Mouse (Mus musculus) midbrain, embryonic 13.5 days (tissue): ENCODE measurements around the gene Evi5. TPM values are rescaled to one million over a fixed set of nuclear protein-coding genes. Genes with fewer than 3 reads are reported as not detected.

Experiments used
- ATAC-seq: fragments of 200-750 bp; cut with Nextera tagmentation; 2 replicates; pipeline ENCODE4 v1.8.0; 2017; ENCODE audit warnings: mild to moderate bottlenecking, moderate TSS enrichment, moderate library complexity
- H3K27ac ChIP-seq: fragments of 300-500 bp; sonication (generic); 2 replicates; pipeline ENCODE4 v1.5.1; 2015; ENCODE audit warnings: inconsistent platforms, mild to moderate bottlenecking, moderate library complexity
- H3K27me3 ChIP-seq: fragments of 300-500 bp; sonication (generic); 2 replicates; pipeline ENCODE4 v1.6.1; 2015; ENCODE audit warnings: mild to moderate bottlenecking, inconsistent platforms
- H3K36me3 ChIP-seq: fragments of 300-500 bp; sonication (generic); 2 replicates; pipeline ENCODE4 v1.6.1; 2015; ENCODE audit warnings: mild to moderate bottlenecking, inconsistent platforms
- H3K4me1 ChIP-seq: fragments of 300-500 bp; sonication (generic); replicated peaks from 2 replicates; pipeline ENCODE4 v1.6.1; 2015; ENCODE audit warnings: inconsistent platforms
- H3K4me2 ChIP-seq: fragments of 300-500 bp; sonication (generic); replicated peaks from 2 replicates; pipeline ENCODE4 v1.6.1; 2015; ENCODE audit warnings: moderate library complexity, mild to moderate bottlenecking, inconsistent platforms
- H3K4me3 ChIP-seq: fragments of 300-500 bp; sonication (generic); replicated peaks from 2 replicates; pipeline ENCODE4 v1.5.1; 2015; ENCODE audit warnings: mild to moderate bottlenecking, inconsistent platforms
- H3K9ac ChIP-seq: fragments of 300-500 bp; sonication (generic); replicated peaks from 2 replicates; pipeline ENCODE4 v1.6.1; 2015; ENCODE audit warnings: mild to moderate bottlenecking, inconsistent platforms
- H3K9me3 ChIP-seq: fragments of 300-500 bp; sonication (generic); 2 replicates; pipeline ENCODE4 v1.6.1; 2016; ENCODE audit warnings: mild to moderate bottlenecking, inconsistent platforms
- WGBS: fragments of 180-500 bp; shearing (Covaris S2); methylation state at CpG from one replicate; pipeline ENCODE4 v1.1.7; 2015; 5-methylcytosine and 5-hydroxymethylcytosine counted together
- polyA plus RNA-seq: library from polyadenylated mRNA; unstranded; fragments of >200 nt; fragmentation: Nextera tagmentation; extraction: Ambion mirVana; gene quantifications from 2 replicates; pipeline ENCODE4 v1.2.1, GENCODE M21; 2015

Gene Evi5
- polyA plus RNA-seq, 1 experiment from 2014 or later, result 44.3 TPM

DNA sequence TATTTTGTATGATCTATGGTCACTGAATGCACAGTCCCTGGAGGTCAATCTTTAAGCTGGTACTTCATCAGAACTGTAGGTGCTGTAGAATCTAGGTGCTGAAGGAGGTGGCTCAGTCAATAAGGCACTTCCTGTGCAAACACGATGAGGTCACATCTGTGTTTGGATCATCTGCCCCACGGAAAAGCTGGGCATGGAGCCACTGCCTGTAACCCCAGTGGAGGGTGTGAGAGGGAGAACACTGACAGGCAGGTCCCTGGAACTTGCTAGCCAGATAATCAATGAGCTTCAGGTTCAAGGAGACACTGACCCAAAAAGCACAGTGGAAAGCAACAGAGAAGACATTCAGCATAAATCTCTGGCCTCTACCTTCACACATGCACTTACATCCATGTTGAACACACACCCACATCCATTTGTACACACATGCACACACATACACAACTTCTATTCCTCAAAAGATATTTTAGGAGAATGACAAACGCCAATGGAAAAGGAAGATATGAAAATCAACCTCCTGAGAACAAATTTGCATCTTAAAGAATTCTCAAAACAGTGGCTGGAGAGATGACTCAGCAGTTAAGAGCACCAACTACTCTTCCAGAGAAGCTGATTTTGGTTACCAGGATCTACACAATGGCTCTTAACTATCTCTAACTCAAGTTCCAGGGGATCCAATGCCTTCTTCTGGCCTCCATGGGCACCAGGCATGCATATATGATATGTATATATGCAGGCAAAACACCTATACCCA, 35.8 kb downstream of the Evi5 start:
- H3K27me3 ChIP-seq, result no peaks in the 10 kb centered on the region

DNA sequence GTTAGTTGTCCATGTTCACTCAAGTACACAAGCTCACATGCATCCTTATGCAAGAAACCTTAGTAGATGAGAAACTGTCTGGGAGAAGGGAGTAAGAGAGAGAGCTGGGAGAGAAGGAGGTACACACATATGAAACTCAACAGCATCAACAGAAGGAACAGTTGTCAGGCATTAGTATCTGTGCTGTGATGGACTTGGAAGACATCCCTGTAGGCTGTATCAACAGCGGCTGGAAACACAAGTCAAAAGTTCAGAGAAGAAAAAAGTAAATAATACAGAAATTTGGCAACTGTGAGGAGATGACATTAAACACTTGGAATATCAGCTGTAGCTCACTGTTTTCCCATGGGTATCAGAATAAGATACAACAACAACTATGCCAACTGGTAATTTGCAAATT, 40.6 kb downstream of the Evi5 start:
- no peak overlapping the region for H3K4me2 ChIP-seq

More for the DNA sequence above, 35.8 kb downstream of the Evi5 start:
- WGBS, result 69% methylated on average over 3 of the region's 3 CpGs
- Histone ChIP-seq H3K9me3 (no peaks in the 10 kb centered on the region), H3K4me3 (no peak overlapping the region), H3K4me1 (no peaks in the 10 kb centered on the region), H3K9ac (no peak overlapping the region), H3K27ac (no peak overlapping the region), H3K36me3 (peaks cover 7% of the 10 kb centered on the region), H3K4me2 (no peak overlapping the region)
- ATAC-seq, result no peak

DNA sequence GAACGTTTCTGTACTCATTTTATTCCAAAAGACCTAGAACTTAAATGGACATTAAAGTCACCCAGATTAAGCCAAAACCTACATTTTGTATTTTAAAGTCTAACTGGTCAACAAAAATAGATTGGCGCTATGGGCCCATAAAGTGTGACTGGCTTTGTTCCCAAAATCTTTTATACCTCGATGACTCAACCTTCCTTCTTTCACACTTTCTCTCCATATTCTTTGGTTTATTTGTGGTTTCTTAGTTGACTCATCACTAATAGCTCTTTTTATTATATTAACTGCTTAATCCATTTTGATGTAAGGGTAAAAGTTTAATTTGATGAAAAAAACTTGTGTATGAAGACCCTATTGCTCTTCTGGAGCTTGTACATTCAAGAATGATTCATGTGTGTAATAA, 43.6 kb downstream of the Evi5 start:
- H3K27me3 ChIP-seq, result no peaks in the 10 kb centered on the region
- no peak overlapping the region for H3K4me3 ChIP-seq
- peaks cover 7% of the 10 kb centered on the region for H3K36me3 ChIP-seq
- no peak overlapping the region for H3K4me2 ChIP-seq
- H3K27ac ChIP-seq, result no peak overlapping the region
- H3K9me3 ChIP-seq, result 0 out of 2 replicates have a peak, but pooled peaks cover 7% of the 10 kb centered on the region
- H3K4me1 ChIP-seq, result no peaks in the 10 kb centered on the region
- H3K9ac ChIP-seq, result no peak overlapping the region
- no peak for ATAC-seq
- 94% methylated on average over 3 of the region's 3 CpGs for WGBS

More for the DNA sequence above, 40.6 kb downstream of the Evi5 start:
- 0 out of 2 replicates have a peak, but pooled peaks cover 7% of the 10 kb centered on the region for H3K9me3 ChIP-seq
- no peaks in the 10 kb centered on the region for H3K27me3 ChIP-seq
- no peak overlapping the region for H3K4me3 ChIP-seq
- peaks cover 7% of the 10 kb centered on the region for H3K36me3 ChIP-seq
- ATAC-seq, result no peak
- WGBS, result 94% methylated on average over 1 of the region's 1 CpGs
- no peaks in the 10 kb centered on the region for H3K4me1 ChIP-seq
- no peak overlapping the region for H3K9ac ChIP-seq
- H3K27ac ChIP-seq, result no peak overlapping the region

DNA sequence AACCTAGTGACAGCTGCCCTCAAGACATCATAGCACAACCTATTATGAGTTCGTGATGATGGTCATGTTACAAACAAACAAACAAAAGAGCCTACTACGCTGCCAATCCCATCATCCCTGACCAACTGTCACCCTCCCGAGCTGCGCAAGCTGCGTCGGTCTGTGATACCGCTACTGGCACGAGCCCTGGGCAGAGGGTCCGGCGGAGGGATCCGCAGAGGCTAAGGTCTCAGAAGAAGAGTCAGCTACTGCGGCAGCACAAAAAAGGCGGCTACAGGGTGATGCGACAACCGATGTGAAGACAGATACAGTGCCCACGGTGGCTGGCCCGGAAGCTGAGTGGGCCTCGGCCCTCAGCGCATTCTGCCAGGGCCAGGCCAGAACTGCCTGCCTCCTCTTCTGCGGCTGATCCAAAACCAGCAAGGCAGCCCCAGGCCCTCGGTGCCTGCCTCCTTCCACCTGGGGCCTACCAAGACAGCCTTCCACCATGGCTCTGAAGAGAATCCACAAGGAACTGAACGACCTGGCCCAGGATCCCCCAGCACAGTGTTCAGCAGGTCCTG, 44.8 kb downstream of the Evi5 start, which contains the start of gene Ube2d2b:
TSS of gene Ube2d2b (plus strand) at position 102 of the 563 bp plus-strand sequence.
- Histone ChIP-seq H3K4me2 (no peak within 1 kb of the TSS), H3K4me3 (no peak within 1 kb of the TSS), H3K4me1 (no peaks in the 10 kb centered on the region), H3K27me3 (no peaks in the 10 kb centered on the region), H3K27ac (no peak within 1 kb of the TSS), H3K9ac (no peak within 1 kb of the TSS), H3K36me3 (peaks cover 7% of the 10 kb centered on the region), H3K9me3 (0 out of 2 replicates have a peak, but pooled peaks cover 7% of the 10 kb centered on the region)
- WGBS, result 98% methylated on average over 22 of the region's 22 CpGs
- no peak for ATAC-seq

DNA sequence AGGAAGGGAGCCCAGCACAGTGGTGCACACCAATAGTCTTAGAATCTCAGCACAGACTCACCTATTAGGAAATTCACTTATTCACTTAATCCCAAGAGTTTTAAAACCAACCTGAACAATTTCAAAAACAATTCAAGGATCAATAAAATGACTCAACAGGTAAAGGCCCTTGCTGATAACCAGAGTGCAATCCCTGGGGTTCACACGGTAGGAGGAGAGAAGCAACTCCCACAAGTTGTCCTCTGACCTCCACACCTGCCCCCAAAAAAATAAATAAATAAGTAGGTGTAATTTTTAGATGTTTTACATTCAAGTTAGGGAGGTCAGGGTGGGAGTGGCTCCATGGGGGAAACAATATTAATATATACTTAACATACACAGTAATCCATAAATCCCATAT, 52.4 kb downstream of the Evi5 start:
- ATAC-seq, result no peak
- no peak overlapping the region for H3K4me2 ChIP-seq
- H3K36me3 ChIP-seq, result no peaks in the 10 kb centered on the region
- H3K4me1 ChIP-seq, result no peaks in the 10 kb centered on the region
- H3K9ac ChIP-seq, result no peak overlapping the region
- H3K27me3 ChIP-seq, result no peaks in the 10 kb centered on the region
- WGBS, result 92% methylated on average over 1 of the region's 1 CpGs
- no peak overlapping the region for H3K4me3 ChIP-seq
- H3K9me3 ChIP-seq, result no peaks in the 10 kb centered on the region
- no peak overlapping the region for H3K27ac ChIP-seq

DNA sequence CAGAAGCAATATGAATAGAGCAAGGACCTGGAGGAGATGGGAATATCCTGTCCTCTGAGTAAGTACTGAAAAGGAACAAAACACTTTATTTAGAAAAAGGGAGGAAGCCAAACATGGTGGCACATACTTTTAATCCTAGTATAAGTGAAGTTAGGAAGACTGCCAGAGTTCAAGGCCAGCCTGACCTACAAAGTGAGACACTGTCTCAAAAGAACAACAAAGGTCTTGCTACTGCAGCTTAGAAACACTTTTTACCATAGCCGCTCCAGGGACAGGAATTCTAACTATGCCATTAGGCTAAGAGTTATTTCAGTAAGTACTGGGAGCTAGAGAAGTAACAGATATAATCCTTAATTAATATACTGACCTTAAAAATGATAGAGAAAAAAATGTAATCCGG, 60.3 kb downstream of the Evi5 start:
- Histone ChIP-seq H3K4me1 (no peaks in the 10 kb centered on the region), H3K27ac (no peak overlapping the region), H3K27me3 (no peaks in the 10 kb centered on the region), H3K9ac (no peak overlapping the region), H3K4me2 (no peak overlapping the region), H3K4me3 (no peak overlapping the region), H3K9me3 (no peaks in the 10 kb centered on the region), H3K36me3 (peaks cover 26% of the 10 kb centered on the region)
- ATAC-seq, result no peak
- 92% methylated on average over 2 of the region's 2 CpGs for WGBS

DNA sequence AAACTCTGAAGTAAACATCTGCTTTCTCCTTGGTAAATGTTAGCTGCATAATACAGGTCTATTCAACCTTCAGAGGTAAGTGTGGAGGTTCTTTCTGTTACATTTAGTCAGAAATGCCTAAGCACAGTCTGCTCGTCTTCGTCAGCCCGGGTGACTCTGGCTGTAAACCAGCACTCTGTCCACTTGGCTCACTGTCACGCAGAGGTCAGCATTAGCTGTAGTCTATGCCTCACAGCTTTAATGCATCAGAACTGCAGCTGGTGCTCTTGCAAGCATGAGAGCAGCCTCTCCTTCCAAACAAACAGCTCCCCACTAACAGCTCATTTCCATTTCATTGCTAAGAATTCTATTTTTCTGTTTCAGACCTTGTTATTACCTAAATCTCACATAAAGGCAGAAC, 67.4 kb downstream of the Evi5 start:
- H3K9ac ChIP-seq, result no peak overlapping the region
- no peak overlapping the region for H3K4me2 ChIP-seq
- whole genome bisulfite sequencing, result 88% methylated on average over 4 of the region's 4 CpGs
- no peaks in the 10 kb centered on the region for H3K4me1 ChIP-seq
- H3K27me3 ChIP-seq, result no peaks in the 10 kb centered on the region
- H3K36me3 ChIP-seq, result peaks cover 15% of the 10 kb centered on the region
- H3K27ac ChIP-seq, result no peak overlapping the region
- ATAC-seq, result no peak
- H3K9me3 ChIP-seq, result no peaks in the 10 kb centered on the region
- no peak overlapping the region for H3K4me3 ChIP-seq

DNA sequence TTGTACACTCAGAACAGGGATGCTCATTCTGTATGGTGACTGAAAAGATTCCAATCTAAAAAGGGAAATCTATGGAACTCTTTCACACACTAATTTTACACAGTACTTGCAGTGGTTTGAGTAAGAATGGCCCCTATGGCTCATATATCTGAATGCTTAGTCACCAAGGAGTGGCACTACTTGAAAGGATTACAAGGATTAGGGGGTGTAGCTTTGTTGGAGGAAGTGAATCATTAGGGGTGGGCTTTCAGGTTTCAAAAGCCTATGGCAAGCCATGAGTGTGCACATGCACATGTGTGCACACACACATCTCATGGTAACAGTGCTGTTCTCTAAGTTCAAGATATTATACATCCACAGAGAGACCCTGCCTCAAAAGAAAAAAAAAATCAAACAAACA, 72.3 kb downstream of the Evi5 start:
- H3K27ac ChIP-seq, result no peak overlapping the region
- no peak overlapping the region for H3K4me3 ChIP-seq
- H3K27me3 ChIP-seq, result no peaks in the 10 kb centered on the region
- no peaks in the 10 kb centered on the region for H3K9me3 ChIP-seq
- no peak for ATAC-seq
- H3K36me3 ChIP-seq, result peaks cover 8% of the 10 kb centered on the region; the same call in 1 of the 2 replicates
- no peak overlapping the region for H3K4me2 ChIP-seq
- H3K4me1 ChIP-seq, result no peaks in the 10 kb centered on the region
- no peak overlapping the region for H3K9ac ChIP-seq

DNA sequence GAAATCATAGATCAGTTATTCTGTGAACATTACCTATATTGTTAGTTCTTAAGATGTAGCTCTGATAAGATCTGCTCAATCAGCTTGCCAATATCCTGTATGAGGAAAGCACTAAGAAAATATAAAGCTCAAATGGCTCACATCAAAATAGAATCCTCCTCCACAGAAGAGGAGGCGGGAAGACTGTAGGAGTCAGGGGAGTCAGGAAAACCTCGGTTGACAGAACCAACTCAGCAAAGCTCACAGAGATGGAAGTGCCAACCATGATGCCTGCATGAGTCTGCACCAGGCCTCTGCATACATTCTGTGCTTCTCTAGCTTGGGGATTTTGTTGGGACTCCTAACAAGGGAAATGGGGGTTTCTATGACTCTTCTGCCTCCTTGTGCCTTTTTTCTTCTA, 73.7 kb downstream of the Evi5 start:
- Histone ChIP-seq H3K27me3 (no peaks in the 10 kb centered on the region), H3K4me2 (no peak overlapping the region), H3K4me1 (no peaks in the 10 kb centered on the region), H3K36me3 (peaks cover 14% of the 10 kb centered on the region), H3K4me3 (no peak overlapping the region), H3K9me3 (no peaks in the 10 kb centered on the region), H3K27ac (no peak overlapping the region), H3K9ac (no peak overlapping the region)
- no peak for ATAC-seq
- WGBS, result 84% methylated on average over 2 of the region's 2 CpGs

DNA sequence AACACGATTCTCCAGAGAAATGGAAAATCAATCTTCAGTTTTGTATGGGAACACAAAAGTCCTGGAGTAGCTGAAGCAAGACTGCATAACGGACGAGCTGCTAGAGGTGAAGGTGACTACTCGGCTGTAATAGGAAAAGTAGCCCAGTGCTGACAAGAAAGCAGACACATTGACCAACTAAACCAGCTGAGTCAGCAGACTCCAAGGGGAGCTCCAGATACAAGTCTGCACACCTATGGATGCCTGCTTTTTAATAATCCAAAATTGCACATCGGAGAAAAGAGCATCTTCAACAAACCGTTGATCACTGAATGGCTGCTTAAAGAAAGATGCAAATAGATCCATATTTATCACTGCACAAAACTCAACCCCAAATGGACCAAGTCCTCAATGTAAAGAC, 76.6 kb downstream of the Evi5 start:
- H3K27me3 ChIP-seq, result no peaks in the 10 kb centered on the region
- 92% methylated on average over 6 of the region's 6 CpGs for WGBS
- no peak overlapping the region for H3K9ac ChIP-seq
- H3K4me2 ChIP-seq, result no peak overlapping the region
- no peak for ATAC-seq
- H3K27ac ChIP-seq, result no peak overlapping the region
- no peaks in the 10 kb centered on the region for H3K4me1 ChIP-seq
- no peak overlapping the region for H3K4me3 ChIP-seq
- peaks cover 16% of the 10 kb centered on the region for H3K36me3 ChIP-seq
- no peaks in the 10 kb centered on the region for H3K9me3 ChIP-seq

DNA sequence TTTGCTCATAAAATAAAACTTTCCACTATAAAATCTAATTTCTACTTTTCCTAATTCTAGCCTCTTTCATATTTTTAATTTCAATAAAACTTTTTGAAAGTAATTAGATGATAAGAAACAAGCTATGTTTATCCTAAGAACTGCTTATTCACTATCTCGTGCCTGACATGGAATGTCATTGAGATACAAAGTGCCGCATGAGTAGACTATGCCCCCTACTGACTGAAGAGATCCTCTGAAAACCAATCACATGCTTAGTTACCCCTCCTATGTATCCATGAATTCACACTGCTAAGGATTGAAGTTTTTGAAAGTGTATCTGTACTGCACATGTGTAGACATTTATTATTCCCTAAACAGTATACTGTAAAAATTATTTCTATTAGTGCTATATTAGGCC, 81.0 kb downstream of the Evi5 start:
- no peak for ATAC-seq
- Histone ChIP-seq H3K9ac (no peak overlapping the region), H3K9me3 (no peaks in the 10 kb centered on the region)

DNA sequence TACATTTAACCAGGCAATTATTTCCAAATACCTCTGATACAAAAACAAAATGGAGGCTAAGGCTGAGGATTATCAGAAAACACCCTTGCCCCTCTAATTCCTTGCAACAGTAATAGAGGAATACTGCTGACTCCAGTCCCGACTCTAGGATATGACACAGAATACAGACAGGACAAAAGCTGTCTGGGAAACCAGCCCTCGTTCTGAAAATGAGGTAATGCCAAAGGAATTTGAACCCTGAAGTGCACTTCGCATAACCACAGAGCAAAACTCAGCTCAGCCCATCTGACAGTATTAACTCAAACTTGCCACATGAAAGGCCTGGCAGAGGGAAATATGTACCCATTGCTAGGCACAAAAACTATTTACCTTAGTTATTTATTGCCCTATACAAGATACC, 81.6 kb downstream of the Evi5 start:
- Histone ChIP-seq H3K27ac (no peak overlapping the region), H3K9me3 (no peaks in the 10 kb centered on the region), H3K4me1 (no peaks in the 10 kb centered on the region), H3K4me3 (no peak overlapping the region), H3K4me2 (no peak overlapping the region), H3K27me3 (no peaks in the 10 kb centered on the region), H3K9ac (no peak overlapping the region), H3K36me3 (peaks cover 12% of the 10 kb centered on the region)
- ATAC-seq, result no peak
- WGBS, result 30% methylated on average over 3 of the region's 3 CpGs

More for the DNA sequence above, 81.0 kb downstream of the Evi5 start:
- H3K4me2 ChIP-seq, result no peak overlapping the region
- no peak overlapping the region for H3K27ac ChIP-seq
- no peaks in the 10 kb centered on the region for H3K4me1 ChIP-seq
- H3K4me3 ChIP-seq, result no peak overlapping the region
- H3K27me3 ChIP-seq, result no peaks in the 10 kb centered on the region
- 26% methylated on average over 2 of the region's 2 CpGs for WGBS
- peaks cover 13% of the 10 kb centered on the region for H3K36me3 ChIP-seq
